Mouse (Mus musculus) midbrain, embryonic 11.5 days (tissue): ENCODE measurements around the gene Prdm15. TPM values are rescaled to one million over a fixed set of nuclear protein-coding genes. Genes with fewer than 3 reads are reported as not detected.

Source experiments
- ATAC-seq: fragments of 200-750 bp; cut with Nextera tagmentation; 2 replicates; pipeline ENCODE4 v1.8.0; 2017; ENCODE audit warnings: moderate TSS enrichment, moderate library complexity; ENCODE audit not compliant: low FRiP score
- DNase-seq: peaks from one replicate; pipeline ENCODE4 v3.0.0; 2015; ENCODE audit warnings: low spot score; ENCODE audit errors: missing footprints
- H3K27ac ChIP-seq: fragments of 300-500 bp; sonication (generic); 2 replicates; pipeline ENCODE4 v1.5.1; 2014; ENCODE audit warnings: low read depth, low read length
- H3K27me3 ChIP-seq: fragments of 300-500 bp; sonication (generic); 2 replicates; pipeline ENCODE4 v1.6.1; 2014; ENCODE audit warnings: mild to moderate bottlenecking, low read length, moderate library complexity, mixed read lengths; ENCODE audit not compliant: control insufficient read depth, insufficient read depth
- H3K36me3 ChIP-seq: fragments of 300-500 bp; sonication (generic); 2 replicates; pipeline ENCODE4 v1.6.1; 2014; ENCODE audit warnings: mild to moderate bottlenecking, low read length, moderate library complexity, mixed read lengths; ENCODE audit not compliant: control insufficient read depth, insufficient read depth
- H3K4me1 ChIP-seq: fragments of 300-500 bp; sonication (generic); 2 replicates; pipeline ENCODE4 v1.6.1; 2014; ENCODE audit warnings: low read length; ENCODE audit not compliant: control insufficient read depth, insufficient read depth
- H3K4me2 ChIP-seq: fragments of 300-500 bp; sonication (generic); 2 replicates; pipeline ENCODE4 v1.6.1; 2014; ENCODE audit warnings: mild to moderate bottlenecking, moderate library complexity
- H3K4me3 ChIP-seq: fragments of 300-500 bp; sonication (generic); 2 replicates; pipeline ENCODE4 v1.5.1; 2014; ENCODE audit warnings: low read depth, low read length
- H3K9ac ChIP-seq: fragments of 300-500 bp; sonication (generic); 2 replicates; pipeline ENCODE4 v1.6.1; 2014; ENCODE audit warnings: low read length
- H3K9me3 ChIP-seq: fragments of 300-500 bp; sonication (generic); 2 replicates; pipeline ENCODE4 v1.6.1; 2016; ENCODE audit warnings: low read length; ENCODE audit not compliant: control insufficient read depth
- WGBS: fragments of 180-500 bp; shearing (Covaris S2); extraction: QIAGEN DNeasy Blood & Tissue Kit; methylation state at CpG from one replicate; pipeline ENCODE4 v1.1.7; 2014; 5-methylcytosine and 5-hydroxymethylcytosine counted together
- polyA plus RNA-seq: library from polyadenylated mRNA; unstranded; fragments of >200 nt; fragmentation: Nextera tagmentation; extraction: Ambion mirVana; gene quantifications from 2 replicates; pipeline ENCODE4 v1.2.1, GENCODE M21; 2014

Prdm15 gene
- polyA plus RNA-seq, 1 experiment from 2014 or later: 12.2 TPM

DNA sequence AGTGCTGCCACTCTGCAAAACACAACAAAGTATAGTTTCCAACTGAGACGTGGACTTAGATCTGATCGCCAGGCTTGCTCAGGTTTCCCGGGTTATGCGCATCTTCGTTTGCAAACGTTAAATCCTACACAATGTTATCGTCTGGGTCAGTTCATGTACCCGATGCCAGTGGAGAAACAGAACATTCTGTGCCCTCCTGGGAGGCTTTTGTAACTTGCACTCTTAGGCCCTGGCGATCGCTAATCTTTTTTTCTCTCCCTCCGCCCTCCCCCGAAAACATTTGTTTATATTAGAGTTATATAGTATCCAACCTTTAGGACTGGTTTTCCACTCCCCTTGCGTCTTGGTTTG lies 87.7 kb downstream of the Prdm15 start:
- Histone ChIP-seq H3K9ac (no peak overlapping the region), H3K4me3 (peak overlapping the region; percentile 41), H3K27ac (no peak overlapping the region), H3K9me3 (no peaks in the 10 kb centered on the region), H3K4me2 (peak overlapping the region; percentile 72), H3K36me3 (no peaks in the 10 kb centered on the region), H3K27me3 (peaks cover 40% of the 10 kb centered on the region), H3K4me1 (peaks cover 11% of the 10 kb centered on the region)
- DNase-seq: no peak
- ATAC-seq: no peak
- 6% methylated on average over 13 of the region's 13 CpGs for WGBS

DNA sequence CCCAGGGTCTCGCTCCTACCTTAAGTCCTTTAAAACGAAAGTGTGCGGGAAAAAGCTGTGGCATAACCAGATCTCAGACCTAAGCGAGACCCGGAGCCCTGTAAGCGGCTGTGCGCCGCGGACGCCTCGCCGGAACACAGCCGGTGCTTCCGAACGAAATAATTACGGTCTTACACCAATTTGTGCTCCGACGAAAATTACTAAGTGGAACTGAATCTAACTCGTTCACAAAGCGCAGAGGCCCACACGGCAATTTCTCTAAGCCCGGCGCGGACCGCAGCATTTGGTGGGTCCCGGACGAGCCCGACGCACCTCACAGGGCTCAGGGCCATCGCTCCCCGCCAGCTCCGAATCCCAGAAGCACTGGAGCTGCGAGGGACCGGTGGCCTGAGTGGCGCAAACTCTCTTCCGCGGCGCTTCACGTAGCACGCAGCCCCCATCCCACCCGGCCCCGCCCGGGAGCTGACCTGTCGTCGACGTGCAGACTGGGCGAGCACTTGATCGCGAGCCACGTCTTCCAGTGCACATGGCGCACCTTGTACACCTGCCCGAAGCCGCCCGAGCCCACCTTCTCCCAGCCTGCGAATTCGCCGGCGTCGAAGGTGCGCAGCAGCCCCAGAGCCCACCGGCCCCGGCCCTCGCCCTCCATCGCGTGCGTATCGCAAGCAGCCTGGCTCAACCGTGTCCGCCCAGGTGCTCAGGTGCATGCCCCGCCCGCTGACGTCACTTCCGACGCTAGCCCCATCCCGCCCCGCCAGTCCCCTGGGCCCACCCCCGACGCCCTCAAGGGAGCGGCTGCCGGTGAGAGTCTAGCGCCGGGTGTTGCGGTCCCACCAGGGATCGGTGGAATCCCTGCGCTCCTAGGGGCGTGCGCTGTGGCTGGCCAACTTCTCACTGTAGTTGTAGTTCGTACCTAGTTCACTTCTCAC lies 88.3 kb downstream of the Prdm15 start, which contains the start of gene Ripk4:
Ripk4 (minus strand) TSS at position 727 of the 929 bp plus-strand sequence.
- peaks cover 40% of the 10 kb centered on the region for H3K27me3 ChIP-seq

DNA sequence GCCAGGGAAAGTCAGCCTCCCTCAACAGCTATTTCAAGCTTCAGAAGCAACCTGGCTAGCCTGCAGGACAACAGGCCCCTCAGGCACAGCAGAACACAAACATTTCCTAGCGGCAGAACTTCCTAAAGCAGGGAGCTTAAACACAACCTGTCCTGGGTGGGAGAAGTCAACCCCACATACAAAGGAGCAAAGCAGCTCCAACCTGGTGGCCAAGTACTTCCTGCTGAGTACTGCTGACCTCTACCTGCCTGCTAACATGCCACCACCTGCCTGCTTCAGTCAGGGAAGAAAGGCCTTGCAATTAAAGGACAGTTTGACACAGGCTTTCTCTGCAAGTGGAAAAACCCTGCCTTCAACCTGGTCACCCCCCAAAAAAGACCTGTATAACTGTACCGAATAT lies 89.9 kb downstream of the Prdm15 start:
- no peak overlapping the region for H3K4me3 ChIP-seq

More for the DNA sequence above, 88.3 kb downstream of the Prdm15 start, which contains the start of gene Ripk4:
- under 1% methylated on average over 88 of the region's 88 CpGs for WGBS
- Histone ChIP-seq H3K36me3 (no peaks in the 10 kb centered on the region), H3K9ac (peak within 1 kb of the TSS; percentile 36; the same call in 1 of the 2 replicates), H3K4me2 (peak within 1 kb of the TSS; percentile 72), H3K27ac (no peak within 1 kb of the TSS), H3K4me3 (peak within 1 kb of the TSS; percentile 41), H3K9me3 (no peaks in the 10 kb centered on the region), H3K4me1 (peaks cover 11% of the 10 kb centered on the region)
- peak; percentile 75 for ATAC-seq
- DNase-seq: peak; percentile 97

DNA sequence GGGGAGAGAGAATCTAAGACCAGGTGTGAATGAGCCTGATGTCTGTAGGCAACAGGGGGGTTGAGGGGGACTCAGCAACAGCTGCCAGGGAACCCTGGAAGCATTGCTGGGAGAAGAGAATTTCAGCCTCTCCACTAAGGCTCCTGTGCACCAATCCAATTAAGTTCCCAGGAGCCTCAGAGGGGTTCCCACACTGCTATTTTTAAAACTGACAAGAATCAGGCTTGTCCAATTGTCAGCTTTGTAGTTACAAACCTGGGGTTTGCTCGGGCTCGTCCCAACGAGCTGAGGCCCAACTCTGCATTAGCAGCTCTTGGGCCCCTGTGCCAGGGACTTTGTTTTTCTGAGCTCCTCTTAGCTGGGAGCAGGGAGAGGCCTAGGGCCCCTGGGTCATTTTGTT lies 92.0 kb downstream of the Prdm15 start:
- Histone ChIP-seq H3K9me3 (no peaks in the 10 kb centered on the region), H3K4me1 (peaks cover 11% of the 10 kb centered on the region), H3K36me3 (no peaks in the 10 kb centered on the region), H3K4me2 (no peak overlapping the region), H3K27me3 (peaks cover 30% of the 10 kb centered on the region), H3K9ac (no peak overlapping the region), H3K4me3 (no peak overlapping the region), H3K27ac (no peak overlapping the region)
- ATAC-seq: no peak
- 18% methylated on average over 3 of the region's 3 CpGs for WGBS
- peak; percentile 66 for DNase-seq

More for the DNA sequence above, 89.9 kb downstream of the Prdm15 start:
- no peaks in the 10 kb centered on the region for H3K36me3 ChIP-seq
- ATAC-seq (no peak), DNase-seq (peak; percentile 82)
- H3K27ac ChIP-seq: no peak overlapping the region
- peaks cover 40% of the 10 kb centered on the region for H3K27me3 ChIP-seq
- no peak overlapping the region for H3K4me2 ChIP-seq
- peaks cover 11% of the 10 kb centered on the region for H3K4me1 ChIP-seq
- H3K9ac ChIP-seq: no peak overlapping the region
- 42% methylated on average over 2 of the region's 2 CpGs for WGBS
- no peaks in the 10 kb centered on the region for H3K9me3 ChIP-seq

DNA sequence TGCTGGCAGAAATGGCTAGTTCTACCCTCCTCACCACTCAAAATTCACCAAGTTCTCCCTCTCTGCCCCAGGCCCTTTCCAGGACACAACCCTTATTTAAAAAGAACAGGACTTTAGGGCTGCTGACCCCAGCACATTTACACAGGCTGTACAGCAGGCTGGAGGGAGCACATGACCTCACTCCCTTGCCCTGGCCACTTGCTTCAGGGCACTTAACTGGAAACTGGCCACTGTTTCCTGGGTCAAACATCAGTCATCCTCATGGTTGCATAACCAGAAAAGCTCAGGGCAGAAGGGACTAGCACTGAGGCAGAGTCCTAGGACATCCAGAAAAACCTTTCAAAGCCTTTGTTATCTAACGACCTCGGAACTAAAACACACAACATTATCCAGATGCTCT lies 93.4 kb downstream of the Prdm15 start:
- no peak overlapping the region for H3K4me3 ChIP-seq
- H3K9ac ChIP-seq: no peak overlapping the region
- ATAC-seq (no peak), DNase-seq (no peak)
- no peak overlapping the region for H3K27ac ChIP-seq
- H3K4me2 ChIP-seq: no peak overlapping the region
- peaks cover 6% of the 10 kb centered on the region for H3K4me1 ChIP-seq
- H3K27me3 ChIP-seq: peaks cover 16% of the 10 kb centered on the region
- H3K36me3 ChIP-seq: no peaks in the 10 kb centered on the region
- no peaks in the 10 kb centered on the region for H3K9me3 ChIP-seq
- 85% methylated on average over 2 of the region's 2 CpGs for WGBS

DNA sequence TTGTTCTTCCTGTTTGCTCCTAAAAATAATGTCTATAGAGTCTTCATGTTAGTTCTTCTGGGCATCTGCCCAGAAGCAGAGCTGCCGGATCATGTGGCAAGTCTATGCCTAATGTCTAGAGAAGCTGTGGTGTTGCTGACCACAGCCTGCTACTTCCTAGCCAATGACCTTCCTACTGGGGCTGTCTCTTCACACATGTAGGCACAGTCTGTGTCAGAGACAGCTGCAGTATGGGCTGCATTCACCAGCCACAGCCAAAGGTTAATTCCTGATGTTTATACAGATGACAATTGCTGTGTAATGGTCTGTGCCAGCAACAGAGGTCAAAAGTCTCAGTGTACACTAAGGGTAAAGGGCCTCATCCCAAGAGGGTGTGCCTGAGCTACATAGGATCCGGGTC lies 95.2 kb downstream of the Prdm15 start:
- H3K4me2 ChIP-seq: no peak overlapping the region
- H3K36me3 ChIP-seq: no peaks in the 10 kb centered on the region
- no peak overlapping the region for H3K9ac ChIP-seq
- H3K27ac ChIP-seq: no peak overlapping the region
- no peaks in the 10 kb centered on the region for H3K27me3 ChIP-seq
- WGBS: 83% methylated on average over 2 of the region's 2 CpGs
- H3K9me3 ChIP-seq: no peaks in the 10 kb centered on the region
- no peaks in the 10 kb centered on the region for H3K4me1 ChIP-seq
- no peak overlapping the region for H3K4me3 ChIP-seq
- DNase-seq: no peak
- no peak for ATAC-seq

DNA sequence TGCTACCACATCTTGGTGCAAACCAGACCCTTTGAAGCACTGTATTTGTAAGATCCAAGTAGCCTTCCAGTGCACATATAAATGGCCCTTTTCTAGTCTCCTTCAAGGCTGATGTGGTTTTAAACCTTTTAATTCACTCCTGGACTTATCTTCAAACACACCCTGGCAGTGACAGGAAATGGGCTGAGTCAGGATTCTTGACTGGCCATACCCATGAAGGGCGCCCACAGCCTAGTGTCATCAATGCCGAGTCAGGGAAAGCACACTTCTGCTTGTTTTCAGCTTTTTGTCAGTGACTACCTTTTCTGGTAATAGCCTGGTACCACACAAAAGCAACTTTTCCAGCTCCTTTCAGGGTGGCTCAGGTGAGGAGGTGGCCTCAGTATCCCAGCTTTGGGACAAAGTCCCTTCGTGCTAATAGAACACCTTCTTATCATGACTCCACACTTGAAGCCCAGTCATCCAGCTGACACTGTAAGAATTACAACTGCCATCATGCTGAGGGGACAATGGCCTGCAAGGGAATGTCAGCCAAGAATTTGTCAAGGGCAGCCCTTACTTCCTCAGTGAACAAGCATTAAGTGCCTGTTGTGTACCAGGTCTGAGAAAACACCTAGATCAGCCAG lies 99.2 kb downstream of the Prdm15 start:
- no peak for DNase-seq
- no peak overlapping the region for H3K9ac ChIP-seq
- H3K4me3 ChIP-seq: no peak overlapping the region
- no peaks in the 10 kb centered on the region for H3K27me3 ChIP-seq
- no peaks in the 10 kb centered on the region for H3K36me3 ChIP-seq
- ATAC-seq: no peak
- no peaks in the 10 kb centered on the region for H3K4me1 ChIP-seq
- H3K27ac ChIP-seq: no peak overlapping the region
- no peaks in the 10 kb centered on the region for H3K9me3 ChIP-seq
- WGBS: 92% methylated on average over 3 of the region's 3 CpGs
- H3K4me2 ChIP-seq: no peak overlapping the region

DNA sequence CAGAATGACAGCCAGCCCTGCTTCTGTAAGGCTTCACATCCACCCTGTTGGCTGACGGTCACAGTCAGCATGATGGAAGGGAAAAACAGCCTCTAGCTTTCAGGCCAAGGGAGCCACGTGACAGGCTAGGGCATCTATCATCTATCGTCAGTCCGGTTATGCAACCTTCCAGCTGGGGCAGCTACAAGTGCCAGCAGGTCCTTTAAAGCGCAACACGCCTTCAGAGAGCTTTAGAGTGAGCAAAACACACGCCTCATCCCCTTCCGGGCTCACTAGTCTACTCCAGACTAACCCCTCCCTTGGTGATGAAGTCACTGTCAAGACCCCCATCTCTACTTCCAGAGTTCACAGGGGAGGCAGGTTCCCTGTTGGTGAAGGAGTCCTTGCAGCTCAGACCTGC lies 99.8 kb downstream of the Prdm15 start:
- no peaks in the 10 kb centered on the region for H3K4me1 ChIP-seq
- H3K9me3 ChIP-seq: no peaks in the 10 kb centered on the region
- H3K4me3 ChIP-seq: no peak overlapping the region
- H3K27me3 ChIP-seq: no peaks in the 10 kb centered on the region
- WGBS: 91% methylated on average over 8 of the region's 8 CpGs
- DNase-seq (no peak), ATAC-seq (no peak)
- H3K4me2 ChIP-seq: no peak overlapping the region
- no peak overlapping the region for H3K9ac ChIP-seq
- no peak overlapping the region for H3K27ac ChIP-seq
- H3K36me3 ChIP-seq: no peaks in the 10 kb centered on the region

DNA sequence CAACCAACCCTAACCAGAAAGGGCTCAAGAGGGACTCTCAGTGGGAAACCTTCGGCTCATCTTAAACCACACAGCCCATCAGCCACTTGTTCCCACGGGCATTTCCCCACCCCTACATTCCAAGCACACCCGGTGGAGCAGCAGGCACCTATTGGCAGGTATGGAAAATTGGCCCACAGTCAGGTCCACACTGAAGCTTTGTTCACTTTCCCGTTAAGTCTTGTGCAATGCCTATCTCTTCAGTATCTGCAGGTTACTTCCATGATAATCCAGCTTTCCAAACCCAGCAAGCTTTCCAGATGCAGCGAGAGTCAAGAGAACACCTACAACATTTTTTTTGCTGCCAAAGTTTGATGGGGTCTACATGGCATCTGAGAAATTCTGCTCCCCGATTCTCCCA lies 103.2 kb downstream of the Prdm15 start:
- Histone ChIP-seq H3K27ac (no peak overlapping the region), H3K9ac (no peak overlapping the region), H3K36me3 (no peaks in the 10 kb centered on the region), H3K9me3 (no peaks in the 10 kb centered on the region), H3K27me3 (no peaks in the 10 kb centered on the region), H3K4me1 (no peaks in the 10 kb centered on the region), H3K4me3 (no peak overlapping the region), H3K4me2 (no peak overlapping the region)
- 90% methylated on average over 6 of the region's 6 CpGs for WGBS
- ATAC-seq (no peak), DNase-seq (no peak)
